Mouse (Mus musculus) liver, embryonic 11.5 days (tissue): Measurements from ENCODE around the gene Maml2. TPM values are rescaled to one million over a fixed set of nuclear protein-coding genes. Genes with fewer than 3 reads are reported as not detected.

Experiments
- ATAC-seq: fragments of 200-750 bp; cut with Nextera tagmentation; replicated peaks from 2 replicates; pipeline ENCODE4 v1.8.0; 2017; ENCODE audit warnings: moderate number of reproducible peaks, mild to moderate bottlenecking, moderate TSS enrichment, moderate library complexity; ENCODE audit not compliant: low FRiP score
- DNase-seq: peaks from one replicate; pipeline ENCODE4 v3.0.0-alpha.2; 2017; ENCODE audit warnings: low spot score
- H3K27ac ChIP-seq: fragments of 300-500 bp; sonication (generic); 2 replicates; pipeline ENCODE4 v1.5.1; 2014; ENCODE audit warnings: mild to moderate bottlenecking, low read depth, low read length, control low read depth
- H3K27me3 ChIP-seq: fragments of 300-500 bp; sonication (generic); replicated peaks from 2 replicates; pipeline ENCODE4 v1.6.1; 2014; ENCODE audit warnings: low read length, mixed read lengths; ENCODE audit not compliant: control insufficient read depth, insufficient read depth
- H3K36me3 ChIP-seq: fragments of 300-500 bp; sonication (generic); 2 replicates; pipeline ENCODE4 v1.6.1; 2014; ENCODE audit warnings: mild to moderate bottlenecking, low read length, moderate library complexity, mixed read lengths; ENCODE audit not compliant: control insufficient read depth, insufficient read depth
- H3K4me1 ChIP-seq: fragments of 300-500 bp; sonication (generic); replicated peaks from 2 replicates; pipeline ENCODE4 v1.6.1; 2014; ENCODE audit warnings: low read length, mixed read lengths; ENCODE audit not compliant: control insufficient read depth, insufficient read depth
- H3K4me2 ChIP-seq: fragments of 300-500 bp; sonication (generic); 2 replicates; pipeline ENCODE4 v1.6.1; 2014; ENCODE audit warnings: mild to moderate bottlenecking, control low read depth, moderate library complexity
- H3K4me3 ChIP-seq: fragments of 300-500 bp; sonication (generic); 2 replicates; pipeline ENCODE4 v1.5.1; 2014; ENCODE audit warnings: low read depth, low read length, control low read depth
- H3K9ac ChIP-seq: fragments of 300-500 bp; sonication (generic); 2 replicates; pipeline ENCODE4 v1.6.1; 2014; ENCODE audit warnings: low read depth, low read length, control low read depth
- H3K9me3 ChIP-seq: fragments of 300-500 bp; sonication (generic); 2 replicates; pipeline ENCODE4 v1.6.1; 2016; ENCODE audit warnings: low read length, inconsistent platforms, mixed read lengths; ENCODE audit not compliant: control insufficient read depth
- WGBS: fragments of 180-500 bp; shearing (Covaris S2); extraction: QIAGEN DNeasy Blood & Tissue Kit; methylation state at CpG from one replicate; pipeline ENCODE4 v1.1.7; 2014; 5-methylcytosine and 5-hydroxymethylcytosine counted together
- polyA plus RNA-seq: library from polyadenylated mRNA; unstranded; fragments of >200 nt; fragmentation: Nextera tagmentation; extraction: Ambion mirVana; gene quantifications from 2 replicates; pipeline ENCODE4 v1.2.1, GENCODE M21; 2014

Gene Maml2
- polyA plus RNA-seq, 1 experiment from 2014 or later, result 3.4 TPM

GRCm38 (mm10) chr9:13544133-13544532 is 246.4 kb downstream of the Maml2 start:
- no peak for DNase-seq

GRCm38 (mm10) chr9:13545726-13546125 is 248.0 kb downstream of the Maml2 start:
- WGBS, result 65% methylated on average over 6 of the region's 6 CpGs
- no peaks in the 10 kb centered on the region for H3K36me3 ChIP-seq

More at GRCm38 (mm10) chr9:13544133-13544532, 246.4 kb downstream of the Maml2 start:
- no peak overlapping the region for H3K4me3 ChIP-seq
- ATAC-seq, result no peak
- no peak overlapping the region for H3K27ac ChIP-seq
- H3K4me1 ChIP-seq, result no peaks in the 10 kb centered on the region; the same call in none of the 2 replicates
- WGBS, result 57% methylated on average over 8 of the region's 8 CpGs
- no peak overlapping the region for H3K4me2 ChIP-seq
- no peak overlapping the region for H3K9ac ChIP-seq
- no peaks in the 10 kb centered on the region for H3K9me3 ChIP-seq
- no peaks in the 10 kb centered on the region for H3K36me3 ChIP-seq
- H3K27me3 ChIP-seq, result no peaks in the 10 kb centered on the region

GRCm38 (mm10) chr9:13549911-13550310 is 252.2 kb downstream of the Maml2 start:
- no peak for DNase-seq
- H3K9me3 ChIP-seq, result no peaks in the 10 kb centered on the region
- no peak overlapping the region for H3K9ac ChIP-seq
- ATAC-seq, result no peak
- WGBS, result 54% methylated on average over 3 of the region's 3 CpGs
- H3K36me3 ChIP-seq, result no peaks in the 10 kb centered on the region
- H3K4me1 ChIP-seq, result no peaks in the 10 kb centered on the region
- H3K27ac ChIP-seq, result no peak overlapping the region
- H3K4me2 ChIP-seq, result no peak overlapping the region
- H3K4me3 ChIP-seq, result no peak overlapping the region
- no peaks in the 10 kb centered on the region for H3K27me3 ChIP-seq

More at GRCm38 (mm10) chr9:13545726-13546125, 248.0 kb downstream of the Maml2 start:
- H3K9me3 ChIP-seq, result no peaks in the 10 kb centered on the region
- DNase-seq (no peak), ATAC-seq (no peak)
- no peaks in the 10 kb centered on the region for H3K27me3 ChIP-seq
- no peak overlapping the region for H3K9ac ChIP-seq
- no peak overlapping the region for H3K4me2 ChIP-seq
- H3K27ac ChIP-seq, result no peak overlapping the region; the same call in 1 of the 2 replicates
- H3K4me3 ChIP-seq, result no peak overlapping the region
- no peaks in the 10 kb centered on the region; the same call in none of the 2 replicates for H3K4me1 ChIP-seq

GRCm38 (mm10) chr9:13552380-13553052 is 254.8 kb downstream of the Maml2 start:
- no peak for DNase-seq
- no peak for ATAC-seq
- H3K9ac ChIP-seq, result no peak overlapping the region
- no peaks in the 10 kb centered on the region for H3K4me1 ChIP-seq
- no peaks in the 10 kb centered on the region for H3K27me3 ChIP-seq
- H3K27ac ChIP-seq, result no peak overlapping the region
- H3K4me2 ChIP-seq, result no peak overlapping the region
- no peaks in the 10 kb centered on the region for H3K9me3 ChIP-seq
- WGBS, result 70% methylated on average over 5 of the region's 5 CpGs
- H3K4me3 ChIP-seq, result no peak overlapping the region
- no peaks in the 10 kb centered on the region for H3K36me3 ChIP-seq

- Histone ChIP-seq H3K27me3 (no peaks in the 10 kb centered on the region), H3K36me3 (no peaks in the 10 kb centered on the region), H3K27ac (no peak overlapping the region), H3K4me3 (no peak overlapping the region), H3K9ac (no peak overlapping the region), H3K4me2 (no peak overlapping the region), H3K9me3 (no peaks in the 10 kb centered on the region), H3K4me1 (no peaks in the 10 kb centered on the region)
- DNase-seq, result no peak
- 67% methylated on average over 5 of the region's 5 CpGs for WGBS
- no peak for ATAC-seq
Observed at GRCm38 (mm10) chr9:13554773-13555172, 257.0 kb downstream of the Maml2 start.

- no peaks in the 10 kb centered on the region for H3K36me3 ChIP-seq
- no peak overlapping the region for H3K4me3 ChIP-seq
- no peaks in the 10 kb centered on the region for H3K4me1 ChIP-seq
- H3K27me3 ChIP-seq, result no peaks in the 10 kb centered on the region
- DNase-seq (no peak), ATAC-seq (no peak)
- H3K27ac ChIP-seq, result no peak overlapping the region
- WGBS, result 66% methylated on average over 8 of the region's 8 CpGs
- no peak overlapping the region for H3K4me2 ChIP-seq
- no peak overlapping the region for H3K9ac ChIP-seq
- no peaks in the 10 kb centered on the region for H3K9me3 ChIP-seq
Observed at GRCm38 (mm10) chr9:13555973-13556481, 258.3 kb downstream of the Maml2 start.

- 82% methylated on average over 3 of the region's 3 CpGs for WGBS
- H3K4me3 ChIP-seq, result no peak overlapping the region
Observed at GRCm38 (mm10) chr9:13556696-13557095, 258.9 kb downstream of the Maml2 start.

GRCm38 (mm10) chr9:13558811-13559372 is 261.1 kb downstream of the Maml2 start:
- Histone ChIP-seq H3K9me3 (no peaks in the 10 kb centered on the region), H3K27ac (no peak overlapping the region), H3K36me3 (no peaks in the 10 kb centered on the region), H3K27me3 (no peaks in the 10 kb centered on the region), H3K9ac (no peak overlapping the region), H3K4me1 (peaks cover 6% of the 10 kb centered on the region), H3K4me2 (no peak overlapping the region), H3K4me3 (no peak overlapping the region)
- WGBS, result 61% methylated on average over 4 of the region's 4 CpGs
- ATAC-seq (no peak), DNase-seq (no peak)

More at GRCm38 (mm10) chr9:13556696-13557095, 258.9 kb downstream of the Maml2 start:
- Histone ChIP-seq H3K36me3 (no peaks in the 10 kb centered on the region), H3K4me1 (no peaks in the 10 kb centered on the region), H3K27me3 (no peaks in the 10 kb centered on the region), H3K9me3 (no peaks in the 10 kb centered on the region), H3K4me2 (no peak overlapping the region), H3K27ac (no peak overlapping the region), H3K9ac (no peak overlapping the region)
- no peak for DNase-seq
- no peak for ATAC-seq

- ATAC-seq (no peak), DNase-seq (no peak)
- Histone ChIP-seq H3K9ac (no peak overlapping the region), H3K9me3 (no peaks in the 10 kb centered on the region), H3K36me3 (no peaks in the 10 kb centered on the region), H3K27ac (no peak overlapping the region), H3K4me1 (peaks cover 6% of the 10 kb centered on the region), H3K27me3 (no peaks in the 10 kb centered on the region), H3K4me2 (no peak overlapping the region), H3K4me3 (no peak overlapping the region)
- WGBS, result 89% methylated on average over 9 of the region's 9 CpGs
Observed at GRCm38 (mm10) chr9:13560651-13561050, 262.9 kb downstream of the Maml2 start.
